Mouse (Mus musculus) small intestine, adult 2 months (tissue): Measurements from ENCODE around the gene Syne2. TPM values are rescaled to one million over a fixed set of nuclear protein-coding genes. Genes with fewer than 3 reads are reported as not detected.

Experiments used
- H3K27ac ChIP-seq: fragments of 200-500 bp; 2 replicates; pipeline ENCODE4 v1.5.1; 2012; ENCODE audit warnings: low read depth, low read length, control low read depth, inconsistent platforms; ENCODE audit not compliant: insufficient read depth
- H3K27me3 ChIP-seq: fragments of 200-500 bp; 2 replicates; pipeline ENCODE4 v1.6.1; 2012; ENCODE audit warnings: mild to moderate bottlenecking, moderate library complexity, low read length, inconsistent platforms; ENCODE audit not compliant: control insufficient read depth, insufficient read depth
- H3K36me3 ChIP-seq: fragments of 200-500 bp; 2 replicates; pipeline ENCODE4 v1.6.1; 2012; ENCODE audit warnings: mild to moderate bottlenecking, low read length, control low read depth, inconsistent platforms; ENCODE audit not compliant: control insufficient read depth, insufficient read depth
- H3K4me1 ChIP-seq: fragments of 200-500 bp; 2 replicates; pipeline ENCODE4 v1.6.1; 2012; ENCODE audit warnings: low read length, inconsistent platforms, mixed read lengths; ENCODE audit not compliant: control insufficient read depth, insufficient read depth, insufficient read length
- H3K4me3 ChIP-seq: fragments of 200-500 bp; 2 replicates; pipeline ENCODE4 v1.5.1; 2012; ENCODE audit warnings: low read depth, mild to moderate bottlenecking, control low read depth, inconsistent platforms, low read length, moderate library complexity
- CTCF ChIP-seq: fragments of 200-500 bp; IDR thresholded peaks from 2 replicates; pipeline ENCODE4 v1.5.1; 2012; ENCODE audit warnings: low read depth, mild to moderate bottlenecking, control low read depth, inconsistent platforms, low read length, moderate library complexity, mixed read lengths; ENCODE audit not compliant: insufficient replicate concordance, insufficient read length; ENCODE audit errors: extremely low read depth
- POLR2A ChIP-seq: fragments of 200-500 bp; IDR thresholded peaks from 2 replicates; pipeline ENCODE4 v1.6.1; 2012; ENCODE audit warnings: low read depth, mild to moderate bottlenecking, control low read depth, inconsistent platforms, low read length, moderate library complexity
- WGBS: fragments of 180-500 bp; shearing (Covaris S2); methylation state at CpG from one replicate; pipeline ENCODE4 v1.1.7; 2018; 5-methylcytosine and 5-hydroxymethylcytosine counted together
- polyA plus RNA-seq: library from polyadenylated mRNA; depleted of rRNA; stranded (reverse); fragments of >200 nt; gene quantifications from 2 replicates; pipeline ENCODE4 v1.2.3, GENCODE M21; 2012

Syne2 gene
- polyA plus RNA-seq, 1 experiment, result 39.8 TPM

DNA sequence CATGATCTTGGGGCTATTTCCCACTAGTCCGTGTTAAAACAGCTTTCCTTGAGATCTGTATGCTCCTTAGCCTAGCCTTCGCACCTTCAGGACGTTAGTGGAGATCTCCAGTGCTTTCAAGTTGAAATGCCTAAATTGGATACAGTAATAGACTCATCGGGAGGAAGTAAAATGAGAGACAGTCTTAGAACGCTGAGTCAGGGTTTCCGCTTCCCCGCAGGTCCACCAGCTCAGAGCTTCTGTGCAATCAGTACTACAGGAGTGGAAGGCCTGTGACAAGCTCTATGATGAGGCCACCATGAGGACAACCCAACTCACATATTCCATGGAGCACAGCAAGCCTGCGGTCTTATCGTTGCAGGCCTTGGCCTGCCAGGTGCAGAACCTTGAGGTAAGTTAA is 233.9 kb downstream of the Syne2 start:
- TF ChIP-seq CTCF (no peak), POLR2A (no peak)
- H3K27me3 ChIP-seq, result no peaks in the 10 kb centered on the region
- 93% methylated on average over 9 of the region's 9 CpGs for WGBS
- peaks cover 6% of the 10 kb centered on the region; the same call in 1 of the 2 replicates for H3K4me1 ChIP-seq
- no peak overlapping the region for H3K4me3 ChIP-seq
- H3K36me3 ChIP-seq, result peaks cover 24% of the 10 kb centered on the region
- H3K27ac ChIP-seq, result no peak overlapping the region

DNA sequence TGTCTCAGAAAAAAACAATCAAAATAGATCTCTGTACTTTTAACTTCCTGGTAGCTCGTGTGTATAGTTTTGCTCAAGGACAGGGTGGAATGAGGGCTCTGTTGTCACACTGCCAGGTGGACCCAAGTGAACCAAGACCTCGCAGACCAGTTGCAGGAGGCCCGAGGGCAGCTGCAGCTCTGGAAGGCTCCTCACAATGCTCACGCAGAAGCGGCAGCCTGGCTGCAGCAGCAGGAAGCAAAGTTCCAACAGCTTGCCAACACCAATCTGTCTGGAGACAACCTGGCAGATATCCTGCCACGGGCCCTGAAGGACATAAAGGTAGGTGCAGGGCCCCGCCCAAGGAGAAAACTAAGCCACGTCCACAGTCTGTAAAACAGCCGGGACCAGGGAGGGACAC is 236.7 kb downstream of the Syne2 start:
- H3K27me3 ChIP-seq, result no peaks in the 10 kb centered on the region
- TF ChIP-seq POLR2A (no peak), CTCF (no peak)
- 28% methylated on average over 9 of the region's 9 CpGs for WGBS
- peaks cover 6% of the 10 kb centered on the region; the same call in 1 of the 2 replicates for H3K4me1 ChIP-seq
- H3K4me3 ChIP-seq, result peak overlapping the region; percentile 7; the same call in 1 of the 2 replicates
- H3K36me3 ChIP-seq, result peaks cover 32% of the 10 kb centered on the region
- peak overlapping the region; percentile 46 for H3K27ac ChIP-seq

- Histone ChIP-seq H3K27ac (no peak overlapping the region), H3K4me1 (no peaks in the 10 kb centered on the region), H3K36me3 (peaks cover 54% of the 10 kb centered on the region), H3K4me3 (no peak overlapping the region), H3K27me3 (no peaks in the 10 kb centered on the region)
- 91% methylated on average over 4 of the region's 4 CpGs for WGBS
- TF ChIP-seq CTCF (no peak), POLR2A (no peak)
Measured at GRCm38 (mm10) chr12:76063001-76063400, 245.1 kb downstream of the Syne2 start.

GRCm38 (mm10) chr12:76070386-76070785 is 252.5 kb downstream of the Syne2 start:
- TF ChIP-seq POLR2A (no peak), CTCF (no peak)
- peaks cover 19% of the 10 kb centered on the region for H3K36me3 ChIP-seq
- 53% methylated on average over 5 of the region's 5 CpGs for WGBS
- H3K4me3 ChIP-seq, result no peak overlapping the region
- no peaks in the 10 kb centered on the region for H3K4me1 ChIP-seq
- H3K27me3 ChIP-seq, result no peaks in the 10 kb centered on the region
- no peak overlapping the region for H3K27ac ChIP-seq

GRCm38 (mm10) chr12:76071935-76072849 is 254.3 kb downstream of the Syne2 start:
- H3K36me3 ChIP-seq, result peaks cover 18% of the 10 kb centered on the region
- no peak overlapping the region for H3K27ac ChIP-seq
- 65% methylated on average over 19 of the region's 19 CpGs for WGBS
- H3K4me3 ChIP-seq, result no peak overlapping the region
- TF ChIP-seq CTCF (no peak), POLR2A (no peak)
- no peaks in the 10 kb centered on the region for H3K4me1 ChIP-seq
- H3K27me3 ChIP-seq, result no peaks in the 10 kb centered on the region

- Histone ChIP-seq H3K36me3 (peaks cover 17% of the 10 kb centered on the region), H3K4me1 (no peaks in the 10 kb centered on the region), H3K4me3 (no peak overlapping the region), H3K27me3 (no peaks in the 10 kb centered on the region), H3K27ac (no peak overlapping the region)
- TF ChIP-seq POLR2A (no peak), CTCF (no peak)
- WGBS, result 72% methylated on average over 13 of the region's 13 CpGs
Measured at GRCm38 (mm10) chr12:76073066-76073826, 255.3 kb downstream of the Syne2 start.

DNA sequence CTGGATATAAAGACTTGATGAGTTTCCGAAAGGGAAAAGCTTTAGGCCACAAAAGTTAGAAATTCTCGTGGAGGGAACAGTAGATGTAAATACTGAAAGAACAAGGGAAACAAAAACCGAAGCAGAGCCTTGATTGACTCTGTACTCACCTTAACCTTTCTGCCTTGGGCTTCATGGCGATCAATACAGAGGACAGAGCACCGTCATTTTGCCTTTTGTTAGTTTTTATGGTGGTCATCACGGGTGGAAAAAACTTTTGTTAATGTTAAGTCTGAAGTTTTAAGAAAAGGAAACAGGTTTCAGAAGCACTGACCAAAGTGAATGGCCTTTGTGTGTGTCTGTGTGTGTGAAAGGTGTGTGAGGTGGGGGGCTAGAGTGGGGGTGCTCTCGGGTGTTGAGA is 256.0 kb downstream of the Syne2 start:
- Histone ChIP-seq H3K27ac (no peak overlapping the region), H3K4me1 (no peaks in the 10 kb centered on the region), H3K4me3 (no peak overlapping the region), H3K36me3 (peaks cover 15% of the 10 kb centered on the region), H3K27me3 (no peaks in the 10 kb centered on the region)
- TF ChIP-seq CTCF (no peak), POLR2A (no peak)
- 91% methylated on average over 7 of the region's 7 CpGs for WGBS
